26 mouse cellular contexts compared by ENCODE assay signal in genomic region chr14:28808094-28808493, GRCm38 (mm10).
DNase-seq lines count a peak whose midpoint lies in the region; ATAC-seq and TF ChIP-seq lines count a peak whose summit lies in the region.
"Had no signal": no experiment of that assay in that cellular context is flagged by ENCODE, and none has a peak within 500 bp of the region (broad histone marks: within the 10 kb centered on the region; RNA-seq: fewer than 3 reads in every experiment).

No protein-coding gene starts in this region.

- no peak for ATAC-seq in hindbrain, postnatal 0 days
- ATAC-seq in hindbrain, embryonic 16.5 days = no peak
- peak; percentile 19; the same call in 1 of the 2 replicates for ATAC-seq in lung, postnatal 0 days
- peak; percentile 83 for ATAC-seq in Patski
- ATAC-seq: forebrain, embryonic 15.5 days; intestine, embryonic 16.5 days; liver, embryonic 12.5 days; liver, postnatal 0 days; midbrain, embryonic 16.5 days had no signal

- TF ChIP-seq CTCF in hindbrain, postnatal 0 days (IDR thresholded peaks at IDR 0.05; ENCODE audit: low read depth) = no peak
- no peak for TF ChIP-seq CTCF in lung, postnatal 0 days (IDR thresholded peaks at IDR 0.05)
- no peak for TF ChIP-seq CTCF in Patski (IDR thresholded peaks at IDR 0.05)

- CTCF ChIA-PET in Patski (lab: Charles Lee) = no interaction called here

- H3K4me2 ChIP-seq in hindbrain, postnatal 0 days (ENCODE audit: low read depth, low read length) = no peak overlapping the region
- H3K4me2 ChIP-seq in hindbrain, embryonic 16.5 days (ENCODE audit: low read length) = no peak overlapping the region
- H3K4me2 ChIP-seq in lung, postnatal 0 days (replicated peaks; ENCODE audit: low read depth, low read length) = no peak overlapping the region
- H3K4me2 ChIP-seq: embryonic facial prominence, embryonic 15.5 days; forebrain, embryonic 15.5 days; heart, embryonic 15.5 days; liver, embryonic 12.5 days; midbrain, embryonic 11.5 days; neural tube, embryonic 12.5 days had no signal

- no peaks in the 10 kb centered on the region for H3K9me3 ChIP-seq in hindbrain, postnatal 0 days (ENCODE audit: low read length)
- no peaks in the 10 kb centered on the region for H3K9me3 ChIP-seq in hindbrain, embryonic 16.5 days (ENCODE audit: control insufficient read depth, low read length)
- H3K9me3 ChIP-seq in lung, postnatal 0 days (ENCODE audit: low read length) = no peaks in the 10 kb centered on the region
- H3K9me3 ChIP-seq: embryonic facial prominence, embryonic 15.5 days; forebrain, embryonic 15.5 days; heart, embryonic 10.5 days; heart, embryonic 15.5 days; liver, embryonic 12.5 days; neural tube, embryonic 12.5 days had no signal

- no peak for TF ChIP-seq EP300 in lung, postnatal 0 days (IDR thresholded peaks at IDR 0.05)

- no peaks in the 10 kb centered on the region for H3K36me3 ChIP-seq in hindbrain, postnatal 0 days (ENCODE audit: insufficient read depth, low read length)
- H3K36me3 ChIP-seq in hindbrain, embryonic 16.5 days (ENCODE audit: control insufficient read depth, insufficient read depth, low read length) = no peaks in the 10 kb centered on the region
- no peaks in the 10 kb centered on the region for H3K36me3 ChIP-seq in lung, postnatal 0 days (ENCODE audit: insufficient read depth, low read length)
- H3K36me3 ChIP-seq: embryonic facial prominence, embryonic 10.5 days; embryonic facial prominence, embryonic 15.5 days; forebrain, embryonic 15.5 days; heart, embryonic 10.5 days; heart, embryonic 15.5 days; liver, embryonic 12.5 days; neural tube, embryonic 12.5 days had no signal

- H3K4me1 ChIP-seq in hindbrain, postnatal 0 days (ENCODE audit: insufficient read depth, low read length) = no peaks in the 10 kb centered on the region
- no peaks in the 10 kb centered on the region for H3K4me1 ChIP-seq in hindbrain, embryonic 16.5 days (ENCODE audit: control insufficient read depth, insufficient read depth, low read depth, low read length)
- H3K4me1 ChIP-seq in lung, postnatal 0 days (ENCODE audit: insufficient read depth, low read depth, low read length) = no peaks in the 10 kb centered on the region
- H3K4me1 ChIP-seq: embryonic facial prominence, embryonic 10.5 days; forebrain, embryonic 15.5 days; heart, embryonic 10.5 days; heart, embryonic 15.5 days; liver, embryonic 12.5 days; neural tube, embryonic 12.5 days had no signal

- 70% methylated on average over 4 of the region's 4 CpGs for WGBS in hindbrain, postnatal 0 days
- WGBS in hindbrain, embryonic 16.5 days = 84% methylated on average over 4 of the region's 4 CpGs
- 65% methylated on average over 4 of the region's 4 CpGs for WGBS in lung, postnatal 0 days

- in situ Hi-C loops in Patski (cut with MboI; ENCODE audit: low pct_unique_long_range_greater_than_20kb) = loop anchor here (5.0 to 25.0 kb wide), 4 partner anchors 174 to 996 kb away; no protein-coding TSS in a partner anchor

- no peak overlapping the region for H3K27ac ChIP-seq in hindbrain, postnatal 0 days
- no peak overlapping the region for H3K27ac ChIP-seq in hindbrain, embryonic 16.5 days (ENCODE audit: low read depth, low read length)
- H3K27ac ChIP-seq in lung, postnatal 0 days (ENCODE audit: low read length) = no peak overlapping the region
- H3K27ac ChIP-seq: embryonic facial prominence, embryonic 10.5 days; embryonic facial prominence, embryonic 15.5 days; forebrain, embryonic 15.5 days; heart, embryonic 10.5 days; heart, embryonic 15.5 days; liver, embryonic 12.5 days; neural tube, embryonic 12.5 days had no signal

- H3K27me3 ChIP-seq in hindbrain, postnatal 0 days (ENCODE audit: insufficient read depth, low read length) = no peaks in the 10 kb centered on the region
- H3K27me3 ChIP-seq in hindbrain, embryonic 16.5 days (replicated peaks; ENCODE audit: control insufficient read depth, insufficient read depth, low read length) = no peaks in the 10 kb centered on the region
- H3K27me3 ChIP-seq in lung, postnatal 0 days (replicated peaks; ENCODE audit: insufficient read depth, low read length) = no peaks in the 10 kb centered on the region
- H3K27me3 ChIP-seq in Patski = no peaks in the 10 kb centered on the region
- H3K27me3 ChIP-seq: embryonic facial prominence, embryonic 15.5 days; forebrain, embryonic 15.5 days; heart, embryonic 15.5 days; liver, embryonic 12.5 days; neural tube, embryonic 12.5 days had no signal

- H3K4me3 ChIP-seq in hindbrain, postnatal 0 days (ENCODE audit: low read length) = no peak overlapping the region
- H3K4me3 ChIP-seq in hindbrain, embryonic 16.5 days (ENCODE audit: low read length) = no peak overlapping the region
- H3K4me3 ChIP-seq in lung, postnatal 0 days (ENCODE audit: low read depth, low read length) = no peak overlapping the region
- H3K4me3 ChIP-seq: embryonic facial prominence, embryonic 10.5 days; embryonic facial prominence, embryonic 15.5 days; forebrain, embryonic 15.5 days; heart, embryonic 10.5 days; heart, embryonic 15.5 days; liver, embryonic 12.5 days; neural tube, embryonic 12.5 days had no signal

- H3K9ac ChIP-seq in hindbrain, postnatal 0 days (replicated peaks; ENCODE audit: low read length) = no peak overlapping the region
- no peak overlapping the region for H3K9ac ChIP-seq in hindbrain, embryonic 16.5 days (ENCODE audit: low read depth, low read length)
- H3K9ac ChIP-seq in lung, postnatal 0 days (replicated peaks; ENCODE audit: low read depth) = no peak overlapping the region
- H3K9ac ChIP-seq: embryonic facial prominence, embryonic 15.5 days; forebrain, embryonic 15.5 days; heart, embryonic 15.5 days; liver, embryonic 12.5 days; liver, postnatal 0 days; neural tube, embryonic 12.5 days had no signal

- DNase-seq in hindbrain, postnatal 0 days (ENCODE audit: low spot score) = peak; percentile 12
- peak; percentile 6 for DNase-seq in lung, postnatal 0 days (ENCODE audit: low spot score)
- DNase-seq in lung, postnatal 25 days (ENCODE audit: low spot score) = no peak
- peak; percentile 92 for DNase-seq in Patski (ENCODE audit: low read depth, low spot score)
- no peak for DNase-seq in B cell, adult 2 months
- DNase-seq in natural killer cell, adult 2 months (ENCODE audit: low spot score in 2 of 2) = no peak
- DNase-seq: adrenal gland, postnatal 10 days; cerebellum, adult 8-10 months; cerebellum, postnatal 25 days; gastrocnemius, postnatal 25 days; heart, adult 11 months; kidney, adult 8-10 months; layer of hippocampus, postnatal 36 days; left cerebral cortex, postnatal 4 days; liver, postnatal 0 days had no signal

- POLR2A ChIA-PET in Patski (lab: Charles Lee) = no interaction called here

Comparison
In these comparisons a context has a peak if more than half of its experiments do, and no peak if none do; other contexts are left out.
1. DNase-seq: peak in hindbrain, postnatal 0 days (single experiment), lung, postnatal 0 days (single experiment) and Patski (single experiment); none in lung, postnatal 25 days (single experiment), B cell, adult 2 months (0 of 2) and natural killer cell, adult 2 months (0 of 2).
2. ATAC-seq: peak in lung, postnatal 0 days (single experiment) and Patski (single experiment); none in hindbrain, postnatal 0 days (single experiment) and hindbrain, embryonic 16.5 days (single experiment).